Mouse (Mus musculus) lung, postnatal 10 days (tissue): ENCODE data around the gene Psip1.
"Not testable (repeated sequence)": the region's sequence is repeated elsewhere in the genome, so short reads cannot be mapped to it uniquely, and the experiment has no call there.

Experiments used
- DNase-seq: peaks from one replicate; pipeline ENCODE4 v3.0.0; 2021

Gene Psip1

GRCm38 (mm10) chr4:83500154-83501036, 14.1 kb upstream of the Psip1 start:
- no peak for DNase-seq

- DNase-seq = not testable (repeated sequence)
Measured at GRCm38 (mm10) chr4:83497013-83497412, 10.8 kb upstream of the Psip1 start.

GRCm38 (mm10) chr4:83493112-83493511, 6.9 kb upstream of the Psip1 start:
- DNase-seq = no peak

- no peak for DNase-seq
Measured at GRCm38 (mm10) chr4:83489121-83489520, 2.9 kb upstream of the Psip1 start.

- peak; percentile 92 for DNase-seq
Measured at GRCm38 (mm10) chr4:83485735-83486116, 533 bp downstream of the Psip1 start.

- no peak for DNase-seq
Measured at GRCm38 (mm10) chr4:83485250-83485649, 1.0 kb downstream of the Psip1 start.

GRCm38 (mm10) chr4:83468208-83468607, 18.1 kb downstream of the Psip1 start:
- DNase-seq = no peak

- DNase-seq = no peak
Measured at GRCm38 (mm10) chr4:83467615-83468014, 18.6 kb downstream of the Psip1 start.

- DNase-seq = no peak
Measured at GRCm38 (mm10) chr4:83464827-83465226, 21.4 kb downstream of the Psip1 start.

GRCm38 (mm10) chr4:83460106-83460505, 26.2 kb downstream of the Psip1 start:
- no peak for DNase-seq

- DNase-seq = no peak
Measured at GRCm38 (mm10) chr4:83450785-83451184, 35.5 kb downstream of the Psip1 start.

GRCm38 (mm10) chr4:83441050-83441449, 45.2 kb downstream of the Psip1 start:
- DNase-seq = no peak

GRCm38 (mm10) chr4:83439045-83439444, 47.2 kb downstream of the Psip1 start:
- no peak for DNase-seq

- DNase-seq = peak; percentile 22
Measured at GRCm38 (mm10) chr4:83438116-83438515, 48.1 kb downstream of the Psip1 start.

GRCm38 (mm10) chr4:83436375-83436774, 49.9 kb downstream of the Psip1 start:
- DNase-seq = no peak

GRCm38 (mm10) chr4:83432901-83433300, 53.4 kb downstream of the Psip1 start:
- DNase-seq = peak; percentile 4

GRCm38 (mm10) chr4:83431950-83432349, 54.3 kb downstream of the Psip1 start:
- no peak for DNase-seq

GRCm38 (mm10) chr4:83428845-83429244, 57.4 kb downstream of the Psip1 start:
- peak; percentile 7 for DNase-seq

- DNase-seq = no peak
Measured at GRCm38 (mm10) chr4:83427696-83428095, 58.6 kb downstream of the Psip1 start.

GRCm38 (mm10) chr4:83427141-83427540, 59.1 kb downstream of the Psip1 start:
- no peak for DNase-seq

GRCm38 (mm10) chr4:83425119-83425518, 61.1 kb downstream of the Psip1 start:
- no peak for DNase-seq

GRCm38 (mm10) chr4:83423641-83424040, 62.6 kb downstream of the Psip1 start:
- DNase-seq = no peak

- no peak for DNase-seq
Measured at GRCm38 (mm10) chr4:83418781-83419180, 67.5 kb downstream of the Psip1 start.

- no peak for DNase-seq
Measured at GRCm38 (mm10) chr4:83417820-83418186, 68.5 kb downstream of the Psip1 start.
